Mouse (Mus musculus): ENCODE data around the gene Nol10.

DNA sequence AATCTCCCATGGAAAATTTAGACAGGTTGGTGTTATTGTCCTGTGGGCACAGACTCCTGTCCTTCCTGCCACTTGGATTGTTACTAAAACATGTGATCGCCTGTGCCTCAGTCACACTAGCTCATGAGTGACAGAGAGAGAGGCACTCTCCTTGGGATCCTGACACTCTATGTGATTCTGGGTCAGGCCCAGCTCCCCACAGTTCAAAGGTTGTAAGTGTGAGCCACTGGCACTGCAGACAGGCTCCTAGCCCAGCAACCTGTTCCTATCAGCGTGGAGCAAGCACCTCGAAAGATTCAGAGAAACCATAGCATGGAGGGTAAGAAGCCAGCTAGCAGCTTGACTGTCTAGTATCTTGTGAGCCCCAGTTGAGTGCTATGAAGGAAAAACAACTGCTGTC is 124.9 kb downstream of the Nol10 start:
- no peak for TF ChIP-seq POLR2A (IDR thresholded peaks at IDR 0.05; ENCODE audit: borderline replicate concordance, control insufficient read depth, low read depth, low read length)
- TF ChIP-seq CTCF (IDR thresholded peaks at IDR 0.05; ENCODE audit: control insufficient read depth, insufficient read depth, low read length) = no peak
